Mouse (Mus musculus): ENCODE measurements at regions not wholly inside any gene's neighbourhood (a gene's known extent, or its start where the extent isn't known, plus 50 kb on each side); places are given as distances from the start of the nearest gene placed in this dataset.
A peak's percentile ranks its signal among the peaks of the same experiment; 100 is the strongest.

DNA sequence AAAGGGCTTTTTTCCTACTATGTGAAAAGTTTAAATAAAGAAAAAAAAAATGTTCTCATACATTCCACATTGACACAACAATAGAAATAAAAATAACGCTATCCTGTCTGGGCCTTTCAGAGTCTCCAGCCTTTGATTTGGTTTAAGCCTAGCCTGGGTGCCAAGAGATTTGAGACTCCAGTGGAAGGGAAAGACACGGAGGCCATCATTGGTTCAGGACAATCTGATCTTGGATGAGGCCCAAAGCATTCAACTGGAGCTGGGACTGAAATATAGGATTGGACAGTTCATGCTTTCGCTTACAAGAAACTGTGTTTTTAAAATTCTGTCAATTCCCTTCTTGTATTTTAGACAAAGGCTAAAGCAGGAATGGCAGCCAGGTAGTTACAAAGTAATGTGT, 294.7 kb upstream of the Cited2 start:
- no peak for DNase-seq

- DNase-seq: no peak
These were observed 291.9 kb upstream of the Cited2 start for GRCm38 (mm10) chr10:17431068-17431467.

DNA sequence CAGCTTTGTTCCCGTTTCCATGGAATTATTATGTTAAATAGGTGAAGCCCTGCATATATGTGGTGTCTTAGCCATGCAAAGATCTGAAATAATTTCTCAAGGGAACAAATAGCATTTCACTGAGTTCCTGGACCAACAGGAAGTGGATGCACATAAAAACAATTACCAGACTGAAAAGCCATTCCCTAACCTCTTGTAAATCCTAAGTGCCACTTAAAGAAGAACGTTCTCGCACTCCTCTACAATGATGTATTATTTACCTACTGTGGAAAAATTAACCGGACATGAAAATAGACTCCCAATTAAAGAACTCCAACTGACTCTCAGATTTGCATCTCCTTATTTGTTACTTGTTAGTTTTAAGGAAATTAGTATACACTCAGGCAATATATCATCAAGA, 288.9 kb upstream of the Cited2 start:
- DNase-seq: no peak

DNA sequence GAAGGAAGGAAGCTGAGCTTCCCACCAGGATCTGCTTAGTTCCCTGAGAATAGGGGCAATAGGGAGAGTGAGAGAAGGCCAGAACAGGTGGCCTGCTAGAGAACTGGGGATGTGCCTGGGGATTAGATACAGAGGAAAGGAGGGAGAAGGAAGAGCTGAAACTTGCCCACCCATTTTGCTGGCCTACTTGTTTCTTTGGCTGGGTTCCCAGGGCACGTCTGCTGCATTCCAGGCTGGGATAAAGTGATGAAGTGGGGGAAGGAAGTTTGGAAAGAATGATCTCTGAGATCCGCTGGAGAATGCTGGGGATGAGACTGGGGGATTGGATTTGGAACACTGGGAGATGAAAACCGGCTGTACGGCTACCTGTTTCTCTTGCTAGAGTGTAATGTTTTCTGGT, 272.8 kb upstream of the Cited2 start:
- no peak for DNase-seq

DNA sequence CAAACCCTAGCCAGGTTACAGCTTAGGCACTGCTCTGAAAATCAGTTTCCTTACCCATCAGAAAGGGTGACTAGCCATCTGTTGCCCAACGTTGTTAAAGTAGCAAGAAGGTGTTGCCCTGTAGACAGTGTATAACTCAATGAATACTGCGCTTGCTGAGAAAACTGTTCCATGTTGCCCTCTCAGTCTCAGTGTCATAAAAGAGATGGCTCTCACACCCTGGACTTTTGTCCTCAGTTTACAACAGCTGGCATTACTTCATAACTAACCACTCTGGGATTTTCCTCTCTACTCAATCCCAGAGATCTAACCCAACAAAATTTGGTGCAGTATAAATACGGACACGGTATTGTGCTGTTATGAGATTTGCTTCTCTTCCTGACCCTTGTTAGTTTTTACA, 252.1 kb upstream of the Cited2 start:
- DNase-seq: no peak

DNA sequence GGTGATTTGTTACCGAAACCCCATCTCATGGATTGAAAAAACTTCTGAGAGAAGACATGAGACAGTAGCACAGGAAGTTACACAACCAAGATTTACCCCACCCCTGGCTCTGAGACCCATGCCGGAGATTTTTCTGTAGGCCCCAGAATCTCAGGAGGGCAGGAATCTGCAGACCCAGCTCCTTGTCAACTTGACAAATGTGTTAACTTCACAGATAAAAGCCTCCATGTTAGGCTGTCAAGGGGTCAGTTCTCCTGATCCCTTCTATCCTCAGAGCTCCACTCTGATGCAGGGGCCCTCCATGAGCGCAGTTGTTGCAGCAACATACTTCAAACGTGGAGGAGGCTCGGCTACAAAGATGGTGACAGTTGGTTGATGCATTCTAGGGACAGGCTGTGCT, 250.5 kb upstream of the Cited2 start:
- no peak for DNase-seq

DNA sequence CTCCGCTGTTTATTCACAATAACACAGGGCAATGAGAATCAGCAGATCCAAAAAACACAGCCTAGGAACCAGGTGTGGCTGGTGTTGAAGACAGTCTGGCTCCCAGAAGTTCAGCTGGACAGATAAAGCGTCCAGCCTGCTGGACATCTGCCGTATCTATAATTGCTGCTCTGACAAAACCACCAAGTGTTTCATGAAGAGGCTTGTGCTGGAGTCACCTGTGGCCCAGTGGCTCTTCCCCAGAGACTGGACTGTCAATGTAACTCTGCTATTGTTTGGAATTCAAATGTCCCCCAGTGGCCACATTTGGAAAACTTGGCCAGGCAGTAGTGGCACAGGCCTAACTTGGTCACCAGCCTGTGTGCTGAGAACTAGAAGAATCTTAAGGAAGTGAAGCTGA, 247.0 kb upstream of the Cited2 start:
- DNase-seq: no peak

- peak; percentile 42 to 69 for DNase-seq
These were observed 246.3 kb upstream of the Cited2 start for GRCm38 (mm10) chr10:17476720-17477119.

GRCm38 (mm10) chr10:17478761-17479632, 244.0 kb upstream of the Cited2 start:
- no peak for DNase-seq

GRCm38 (mm10) chr10:17482751-17483150, 240.3 kb upstream of the Cited2 start:
- peak; percentile 41 to 56 for DNase-seq

DNA sequence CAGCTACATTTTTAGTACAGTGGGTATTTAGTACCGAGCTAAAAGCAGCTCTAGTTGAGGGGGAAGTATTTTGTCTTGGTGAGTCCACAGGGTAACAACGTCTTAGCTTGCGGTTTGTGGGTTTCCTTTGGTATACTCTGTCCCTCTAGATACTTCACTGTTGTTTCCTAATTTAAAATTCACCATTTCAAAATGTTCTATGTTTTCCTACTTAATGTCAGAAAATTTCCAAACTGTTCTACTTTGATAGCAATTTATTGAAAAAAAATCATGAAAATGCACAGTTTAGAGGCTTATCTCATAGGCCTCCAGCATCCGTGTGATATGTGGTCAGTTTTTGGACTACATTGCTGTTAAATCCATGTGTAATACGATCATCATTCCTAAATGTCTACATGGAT, 238.0 kb upstream of the Cited2 start:
- no peak for DNase-seq

- DNase-seq: no peak
These were observed 237.5 kb upstream of the Cited2 start for GRCm38 (mm10) chr10:17485515-17485914.

GRCm38 (mm10) chr10:17486011-17486410, 237.0 kb upstream of the Cited2 start:
- DNase-seq: no peak

GRCm38 (mm10) chr10:17487460-17487859, 235.6 kb upstream of the Cited2 start:
- DNase-seq: no peak

- no peak for DNase-seq
These were observed 231.3 kb upstream of the Cited2 start for GRCm38 (mm10) chr10:17491611-17492305.

DNA sequence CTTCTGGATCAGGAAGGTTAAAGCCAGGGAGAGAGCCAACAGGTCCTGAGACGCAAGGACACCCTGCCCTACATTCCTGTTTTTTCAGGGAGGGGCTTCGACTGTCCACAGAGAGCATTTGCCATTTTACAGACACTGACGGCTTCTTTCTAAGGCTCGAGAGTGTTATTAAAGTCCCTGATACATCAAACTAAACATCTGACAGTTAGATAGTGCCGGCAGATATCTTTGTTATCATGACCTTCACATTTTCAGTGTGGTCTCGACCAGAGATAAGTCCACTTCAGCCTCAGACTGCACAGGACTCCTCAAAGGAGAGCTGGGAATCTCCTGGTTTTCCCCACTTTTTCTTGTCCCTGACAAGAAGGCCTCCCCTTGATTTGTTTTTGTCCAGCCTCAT, 229.9 kb upstream of the Cited2 start:
- DNase-seq: peak; percentile 15 to 27

GRCm38 (mm10) chr10:17496831-17497230, 226.2 kb upstream of the Cited2 start:
- no peak for DNase-seq

GRCm38 (mm10) chr10:17510626-17511193, 212.3 kb upstream of the Cited2 start:
- DNase-seq: no peak

DNA sequence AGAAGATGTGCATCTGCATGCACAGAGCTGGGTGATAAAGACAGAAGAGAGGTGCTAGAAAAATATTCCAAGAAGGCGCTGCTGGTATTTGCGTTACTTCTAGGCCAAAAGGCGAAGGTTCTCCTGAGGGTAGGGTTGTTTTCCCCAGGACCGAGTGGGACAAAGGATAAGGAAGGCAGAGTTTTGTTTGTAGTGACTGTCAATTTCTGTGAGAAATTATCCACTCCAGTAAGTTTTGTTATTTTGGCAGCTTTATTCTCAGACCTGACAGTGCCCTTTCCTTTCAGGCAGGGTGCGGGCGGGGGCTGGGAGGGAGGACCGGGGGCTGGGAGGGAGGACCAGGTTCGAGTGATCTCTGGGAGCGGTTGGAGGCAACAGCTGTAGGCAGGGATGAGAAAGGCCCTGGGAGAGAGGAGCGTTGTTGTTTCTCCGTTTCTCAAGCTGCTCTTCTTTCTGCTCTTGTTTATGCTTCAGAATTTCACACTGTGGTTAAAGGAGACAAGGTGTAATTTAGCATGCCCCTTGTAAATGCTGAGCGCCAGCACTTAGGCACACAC, 211.2 kb upstream of the Cited2 start:
- no peak for DNase-seq

GRCm38 (mm10) chr10:17512487-17512886, 210.5 kb upstream of the Cited2 start:
- DNase-seq: no peak

GRCm38 (mm10) chr10:17513756-17514155, 209.3 kb upstream of the Cited2 start:
- DNase-seq: no peak

- DNase-seq: no peak
These were observed 206.9 kb upstream of the Cited2 start for GRCm38 (mm10) chr10:17516068-17516467.

Data from adrenal gland, postnatal 36 days (tissue).